Mouse (Mus musculus) testis, adult 2 months (tissue): ENCODE data around the gene Ubxn6.

Experiments used
- CTCF ChIP-seq: fragments of 200-500 bp; IDR thresholded peaks from 2 replicates; pipeline ENCODE4 v1.5.1; 2012; ENCODE audit warnings: low read depth, mild to moderate bottlenecking, inconsistent platforms, low read length, moderate library complexity; ENCODE audit not compliant: control insufficient read depth, insufficient read depth, insufficient replicate concordance
- POLR2A ChIP-seq: fragments of 200-500 bp; IDR thresholded peaks from 2 replicates; pipeline ENCODE4 v1.6.1; 2012; ENCODE audit warnings: low read depth, mild to moderate bottlenecking, inconsistent platforms, low read length, moderate library complexity; ENCODE audit not compliant: control insufficient read depth

DNA sequence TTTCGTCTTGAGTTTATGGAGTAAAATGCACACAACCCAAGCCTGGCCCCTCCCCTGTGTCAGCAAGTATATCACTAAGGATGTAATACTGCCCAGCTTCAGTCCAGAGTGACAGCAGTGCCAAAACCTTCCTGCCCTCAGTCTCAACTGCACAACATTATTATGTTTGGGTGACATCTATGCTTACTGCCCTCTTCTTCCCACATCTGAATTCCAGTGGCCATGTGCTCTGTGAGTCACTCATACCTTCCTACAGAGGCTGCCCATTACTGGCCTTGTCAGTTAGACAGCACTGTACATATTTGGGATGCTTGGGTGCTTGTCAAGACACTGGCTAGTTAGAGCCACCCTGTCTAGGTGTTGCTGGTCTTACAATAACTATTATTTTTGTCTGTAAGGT, 48.5 kb downstream of the Ubxn6 start:
- TF ChIP-seq CTCF (no peak), POLR2A (no peak)
